Mouse (Mus musculus) frontal cortex, postnatal 14 days (tissue): ENCODE measurements around the gene Ccnj.

Experiments used
- DNase-seq, 2 experiments: peaks; one replicate each; pipeline ENCODE4 v3.0.0; 2022; ENCODE audit warnings: low spot score in 2 of 2

The Ccnj gene

GRCm38 (mm10) chr19:40841593-40841992 is 10.5 kb downstream of the Ccnj start:
- no peak for DNase-seq

- no peak for DNase-seq
Observed at GRCm38 (mm10) chr19:40844731-40845130, 13.7 kb downstream of the Ccnj start.

GRCm38 (mm10) chr19:40849391-40849790 is 18.3 kb downstream of the Ccnj start:
- DNase-seq = no peak

- no peak for DNase-seq
Observed at GRCm38 (mm10) chr19:40859555-40859954, 28.5 kb downstream of the Ccnj start.

GRCm38 (mm10) chr19:40868284-40868683 is 37.2 kb downstream of the Ccnj start:
- DNase-seq = no peak

- no peak for DNase-seq
Observed at GRCm38 (mm10) chr19:40869425-40870105, 38.5 kb downstream of the Ccnj start.

- DNase-seq = peak; percentile 80 to 89
Observed at GRCm38 (mm10) chr19:40872955-40873665, 42.0 kb downstream of the Ccnj start.

GRCm38 (mm10) chr19:40881700-40882099 is 50.6 kb downstream of the Ccnj start:
- no peak for DNase-seq

GRCm38 (mm10) chr19:40888887-40889286 is 57.8 kb downstream of the Ccnj start:
- no peak for DNase-seq

GRCm38 (mm10) chr19:40894071-40894506 is 63.0 kb downstream of the Ccnj start:
- DNase-seq = no peak

GRCm38 (mm10) chr19:40894519-40895392 is 63.7 kb downstream of the Ccnj start, which contains the start of gene Zfp518a:
Zfp518a (plus strand) TSS chr19:40894705.
- DNase-seq = peak; percentile 73 to 82

- no peak for DNase-seq
Observed at GRCm38 (mm10) chr19:40895393-40895703, 64.3 kb downstream of the Ccnj start.
